Mouse (Mus musculus) MEL (cell line): ENCODE data around the gene Cntnap2.

Experiments used
- CHD1 ChIP-seq: IDR thresholded peaks from 2 replicates; pipeline ENCODE4 v1.6.1; 2012; ENCODE audit warnings: low read depth, mild to moderate bottlenecking, inconsistent platforms, low read length, improper control_type of control experiment
- CHD2 ChIP-seq: IDR thresholded peaks from 2 replicates; pipeline ENCODE4 v1.6.1; 2011; ENCODE audit warnings: low read length, improper control_type of control experiment
- CTCF ChIP-seq, 3 experiments: IDR thresholded peaks in 2 of 3; conservative IDR thresholded peaks in 1 of 3; 2 replicates each; pipeline ENCODE4 v1.5.1; 2011 to 2012; ENCODE audit warnings: low read length in 3 of 3, low read depth in 2 of 3, mild to moderate bottlenecking in 2 of 3, improper control_type of control experiment in 1 of 3, inconsistent platforms in 1 of 3, mixed read lengths in 1 of 3, moderate library complexity in 1 of 3; ENCODE audit not compliant: control insufficient read depth in 1 of 3, insufficient read depth in 1 of 3, poor library complexity in 1 of 3, severe bottlenecking in 1 of 3
- ELF1 ChIP-seq: IDR thresholded peaks from 2 replicates; pipeline ENCODE4 v1.6.1; 2014; ENCODE audit warnings: low read depth, mild to moderate bottlenecking, inconsistent platforms, low read length, improper control_type of control experiment, moderate library complexity
- GATA1 ChIP-seq: IDR thresholded peaks from 2 replicates; pipeline ENCODE4 v1.6.1; 2011; ENCODE audit warnings: low read depth, low read length, improper control_type of control experiment
- POLR2A ChIP-seq, 2 experiments: IDR thresholded peaks; 2 replicates each; pipeline ENCODE4 v1.6.1; 2011 to 2012; ENCODE audit warnings: low read length in 2 of 2, mild to moderate bottlenecking in 2 of 2, control low read depth in 1 of 2, improper control_type of control experiment in 1 of 2, low read depth in 1 of 2, moderate library complexity in 1 of 2; ENCODE audit not compliant: control insufficient read depth in 1 of 2, insufficient read depth in 1 of 2, poor library complexity in 1 of 2
- RCOR1 ChIP-seq: IDR thresholded peaks from 2 replicates; pipeline ENCODE4 v1.6.1; 2012; ENCODE audit warnings: low read depth, mild to moderate bottlenecking, inconsistent platforms, low read length, improper control_type of control experiment
- SIN3A ChIP-seq: IDR thresholded peaks from 2 replicates; pipeline ENCODE4 v1.6.1; 2012; ENCODE audit warnings: low read length, improper control_type of control experiment, inconsistent platforms
- SMC3 ChIP-seq: IDR thresholded peaks from 2 replicates; pipeline ENCODE4 v1.6.1; 2011; ENCODE audit warnings: low read depth, low read length, improper control_type of control experiment
- TAL1 ChIP-seq: IDR thresholded peaks from 2 replicates; pipeline ENCODE4 v1.6.1; 2012; ENCODE audit warnings: mild to moderate bottlenecking, inconsistent platforms, low read length, moderate library complexity, mixed read lengths
- TBP ChIP-seq: IDR thresholded peaks from 2 replicates; pipeline ENCODE4 v1.8.0; 2011; ENCODE audit warnings: low read depth, low read length, improper control_type of control experiment
- USF1 ChIP-seq: IDR thresholded peaks from 2 replicates; pipeline ENCODE4 v1.6.1; 2014; ENCODE audit warnings: low read depth, mild to moderate bottlenecking, inconsistent platforms, low read length, improper control_type of control experiment, moderate library complexity
- ZC3H11A ChIP-seq: IDR thresholded peaks from 2 replicates; pipeline ENCODE4 v1.6.1; 2012; ENCODE audit warnings: low read depth, mild to moderate bottlenecking, inconsistent platforms, low read length, improper control_type of control experiment

DNA sequence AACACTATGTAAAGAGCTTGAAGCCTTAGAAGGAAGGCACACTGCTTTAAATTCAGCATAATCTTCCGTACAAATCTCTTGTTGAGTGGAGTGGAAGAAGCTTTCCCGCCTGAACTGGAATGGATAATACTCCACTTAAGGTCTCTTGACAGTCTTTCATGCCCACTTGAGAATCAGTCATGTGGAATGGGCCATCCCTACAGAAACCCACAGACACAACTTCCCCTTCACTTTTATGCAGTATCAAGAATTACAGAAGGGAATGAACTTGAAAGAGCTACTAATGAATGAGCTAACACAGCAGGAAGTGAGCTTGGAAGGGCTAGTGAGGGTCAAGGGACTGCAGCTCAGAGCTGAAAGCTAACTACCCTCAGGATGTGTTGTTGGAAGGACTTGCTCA, 1021.1 kb downstream of the Cntnap2 start:
- TF ChIP-seq SMC3 (no peak), CTCF (IDR thresholded peaks at IDR 0.05 in 2 of 3, conservative IDR thresholded peaks at IDR 0.05 in 1 of 3; ENCODE audit: control insufficient read depth in 1 of 3, insufficient read depth in 1 of 3, low read depth in 2 of 3, low read length in 3 of 3, poor library complexity in 1 of 3, severe bottlenecking in 1 of 3) (no peak), USF1 (no peak), POLR2A (IDR thresholded peaks at IDR 0.05; ENCODE audit: control insufficient read depth in 1 of 2, insufficient read depth in 1 of 2, low read depth in 1 of 2, low read length in 2 of 2, poor library complexity in 1 of 2) (no peak), TAL1 (no peak), CHD2 (no peak), CHD1 (no peak), RCOR1 (no peak), SIN3A (no peak), ZC3H11A (no peak), GATA1 (no peak), TBP (no peak), ELF1 (no peak)
